Mouse (Mus musculus) gastrocnemius, adult 8-10 months (tissue): Measurements from ENCODE around the gene Pdrg1. TPM values are rescaled to one million over a fixed set of nuclear protein-coding genes. Genes with fewer than 3 reads are reported as not detected.

ENCODE experiments used
- DNase-seq, 2 experiments: peaks; one replicate each; pipeline ENCODE4 v3.0.0; 2022; ENCODE audit warnings: low spot score in 2 of 2
- total RNA-seq, 4 experiments: library from RNA; stranded (reverse); gene quantifications; 2 replicates each; pipeline ENCODE4 v1.2.4; 2022

Gene Pdrg1
- total RNA-seq = 10 to 100 TPM; 71.5 to 83.6 (median 81.3) TPM

DNA sequence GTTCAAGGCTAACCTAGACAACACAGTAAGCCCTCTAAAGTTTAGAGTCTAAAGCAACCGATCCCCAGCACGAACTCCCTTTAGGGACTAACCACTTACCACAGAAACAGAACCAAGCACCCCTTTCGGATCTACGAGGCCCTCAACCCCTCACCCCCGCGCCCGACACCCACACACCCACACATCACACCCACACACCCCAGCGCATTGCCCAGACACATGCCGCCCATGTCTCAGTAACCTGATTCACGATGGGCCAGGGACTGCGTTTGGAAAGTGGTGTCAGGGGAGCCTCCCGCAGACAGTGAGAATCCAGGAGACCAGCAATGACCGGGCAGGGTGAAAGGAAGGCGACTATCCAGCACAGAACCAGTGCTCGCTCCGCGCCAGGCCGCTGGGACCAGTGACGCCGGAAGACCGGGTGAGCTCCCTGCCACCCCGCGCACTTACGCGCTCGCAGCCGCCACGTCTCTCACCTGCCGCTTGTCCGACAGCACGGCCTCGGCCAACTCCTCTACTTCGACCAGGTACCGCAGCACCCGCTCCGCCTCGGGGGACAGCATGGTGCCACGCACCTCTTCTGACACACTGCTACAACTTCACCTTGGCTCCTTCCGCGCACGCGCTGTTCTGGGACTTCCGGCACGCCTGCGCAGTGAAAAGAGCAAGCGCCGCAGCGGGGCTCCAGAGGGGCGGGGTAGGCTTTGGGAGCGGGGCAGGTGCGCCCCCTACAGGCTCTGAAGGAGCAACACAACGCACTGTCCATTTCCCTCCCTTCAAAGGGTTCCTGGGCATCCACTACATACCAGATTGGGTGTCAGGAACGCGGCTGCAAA, at the start of gene Pdrg1:
TSS of gene Pdrg1 (minus strand) at position 670 of the 836 bp plus-strand sequence.
- DNase-seq = peak; percentile 88 to 92

DNA sequence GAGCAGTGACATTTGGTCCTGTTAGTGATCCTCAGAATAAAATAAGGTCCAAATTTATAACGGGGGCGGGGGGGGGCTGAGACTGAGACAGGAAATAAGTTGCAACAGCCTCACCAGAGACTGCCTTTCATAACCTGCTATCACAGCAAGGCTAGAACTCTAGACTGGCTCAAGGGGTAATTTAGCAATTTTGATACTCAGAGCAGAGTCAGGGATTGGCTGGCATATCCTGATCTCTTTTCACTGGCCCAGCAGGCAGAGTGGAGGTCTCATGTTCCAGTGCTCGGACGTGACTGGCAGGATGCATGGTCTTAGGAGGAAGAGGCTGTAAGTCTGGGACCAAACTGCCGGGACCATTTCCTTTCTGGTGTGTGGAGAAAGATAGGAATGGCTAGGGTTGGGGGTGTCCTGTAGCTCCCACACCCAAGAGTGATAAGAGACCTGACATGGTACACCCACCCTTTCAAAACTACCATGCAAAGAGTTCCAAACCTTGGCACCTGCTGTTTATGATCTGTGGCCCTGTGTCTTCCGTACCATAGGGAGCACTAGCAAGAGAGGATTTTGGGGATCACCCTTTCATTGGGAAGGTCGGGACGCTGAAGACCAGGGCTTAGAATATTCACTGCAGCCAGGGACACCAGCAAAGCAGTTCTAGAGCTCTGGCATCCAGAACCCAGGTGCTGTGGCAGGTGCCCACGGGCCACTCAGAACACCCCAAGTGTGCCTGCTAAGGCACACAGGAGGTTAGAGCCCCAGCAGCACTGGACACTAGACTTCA, 49.2 kb upstream of the Pdrg1 start:
- DNase-seq = no peak

DNA sequence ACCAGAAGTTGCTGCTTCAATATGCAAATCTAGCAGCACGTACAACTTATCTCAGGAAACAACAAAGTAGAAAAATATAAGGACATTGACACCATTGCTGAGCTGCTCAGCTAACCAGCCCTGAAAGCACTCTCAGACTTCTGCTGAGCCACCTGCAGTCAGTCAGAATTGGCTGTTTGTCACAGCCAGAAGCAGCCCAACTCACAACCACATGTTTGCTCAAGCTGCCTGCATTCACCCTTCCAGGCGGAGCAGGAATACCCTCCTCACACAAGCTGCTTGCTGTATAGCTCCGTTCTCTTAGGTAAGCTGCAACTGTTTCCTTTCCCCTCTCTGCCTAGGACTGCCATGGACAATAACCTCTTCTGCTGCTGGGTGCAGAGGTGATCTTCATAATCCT, 48.2 kb upstream of the Pdrg1 start:
- DNase-seq = no peak

DNA sequence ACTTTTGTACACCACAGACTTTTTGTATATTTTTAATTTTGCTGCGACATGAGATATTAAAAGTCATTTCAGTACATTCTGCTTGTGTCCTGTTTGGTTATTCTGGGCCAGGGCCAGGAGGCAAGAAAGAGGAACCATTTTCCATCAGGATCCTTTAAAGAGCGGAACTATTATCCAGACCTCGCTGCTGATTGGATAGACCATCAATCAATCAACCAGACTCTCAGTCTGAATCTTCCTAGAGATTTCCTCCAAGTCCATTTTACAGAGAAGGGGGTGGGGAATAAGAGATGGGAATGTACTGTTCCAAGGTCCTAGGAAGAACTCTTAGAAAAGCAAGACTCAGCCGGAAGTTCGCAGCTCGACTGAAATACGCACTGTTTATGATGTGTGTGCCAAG, 45.0 kb upstream of the Pdrg1 start:
- DNase-seq = no peak

DNA sequence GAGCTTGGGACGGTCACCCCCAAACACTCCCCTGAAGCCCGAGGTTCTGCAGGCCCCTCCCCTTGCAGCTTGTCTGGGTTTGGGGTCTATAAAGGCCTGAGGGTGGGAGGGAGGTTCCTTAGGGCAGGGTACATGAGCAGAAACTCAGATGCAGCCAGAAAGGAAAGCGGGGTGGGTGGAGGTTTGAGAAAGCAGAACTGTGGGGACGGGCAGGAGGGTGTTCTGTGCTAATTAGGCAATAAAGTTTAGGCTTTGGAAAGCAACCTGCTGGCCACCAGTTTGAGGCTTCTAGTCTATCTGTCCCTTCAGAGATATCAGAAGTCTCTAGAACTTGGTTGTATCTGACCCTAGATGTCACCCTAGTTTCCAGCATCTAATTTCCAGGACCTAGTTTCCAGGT, 43.1 kb upstream of the Pdrg1 start:
- no peak for DNase-seq

DNA sequence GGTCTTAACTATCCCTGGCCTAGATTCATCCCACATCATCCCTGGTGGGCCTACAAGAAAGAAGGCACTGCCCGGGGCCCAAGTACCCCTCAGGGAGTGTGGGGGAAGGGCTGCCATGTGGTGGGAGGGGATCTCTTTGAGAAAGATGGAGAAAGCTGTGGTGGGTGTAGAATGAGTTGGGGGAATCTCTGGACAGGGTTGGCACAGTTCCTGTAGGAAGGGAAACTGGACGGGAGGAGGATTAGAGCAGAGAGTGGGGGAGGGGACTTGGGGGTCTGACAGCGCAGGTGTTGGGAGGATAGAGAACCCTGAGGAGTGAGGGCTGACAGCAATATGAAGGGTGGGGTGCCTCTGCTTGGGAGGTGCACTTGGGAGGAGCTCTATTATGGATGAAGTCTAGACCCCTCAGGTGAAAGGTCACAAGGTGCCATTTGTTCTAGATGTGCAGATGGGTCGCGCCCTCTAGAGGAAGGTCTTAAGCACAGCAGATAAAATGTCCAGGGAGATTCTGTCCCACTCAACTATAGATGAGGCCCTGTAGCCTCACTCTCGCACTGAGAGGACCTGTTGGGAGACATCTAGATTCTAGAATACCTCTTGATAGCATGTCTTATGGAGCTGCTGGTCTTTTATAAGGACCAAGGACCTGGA, 40.2 kb upstream of the Pdrg1 start:
- no peak for DNase-seq

DNA sequence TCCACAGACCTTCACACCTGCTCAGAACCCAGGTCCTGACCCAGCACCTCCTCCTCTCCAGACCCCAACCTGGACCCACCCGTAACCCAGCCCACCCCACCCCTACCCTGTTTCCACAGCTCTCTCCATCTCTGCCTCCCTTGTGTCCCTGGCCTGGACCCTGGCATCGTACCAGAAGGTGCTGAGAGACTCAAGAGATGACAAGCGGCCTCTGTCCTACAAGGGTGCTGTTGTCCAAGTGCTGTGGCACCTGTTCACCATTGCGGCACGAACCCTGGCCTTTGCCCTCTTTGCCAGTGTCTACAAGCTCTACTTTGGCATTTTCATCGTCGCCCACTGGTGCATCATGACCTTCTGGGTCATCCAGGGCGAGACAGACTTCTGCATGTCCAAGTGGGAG, 38.7 kb upstream of the Pdrg1 start:
- no peak for DNase-seq

DNA sequence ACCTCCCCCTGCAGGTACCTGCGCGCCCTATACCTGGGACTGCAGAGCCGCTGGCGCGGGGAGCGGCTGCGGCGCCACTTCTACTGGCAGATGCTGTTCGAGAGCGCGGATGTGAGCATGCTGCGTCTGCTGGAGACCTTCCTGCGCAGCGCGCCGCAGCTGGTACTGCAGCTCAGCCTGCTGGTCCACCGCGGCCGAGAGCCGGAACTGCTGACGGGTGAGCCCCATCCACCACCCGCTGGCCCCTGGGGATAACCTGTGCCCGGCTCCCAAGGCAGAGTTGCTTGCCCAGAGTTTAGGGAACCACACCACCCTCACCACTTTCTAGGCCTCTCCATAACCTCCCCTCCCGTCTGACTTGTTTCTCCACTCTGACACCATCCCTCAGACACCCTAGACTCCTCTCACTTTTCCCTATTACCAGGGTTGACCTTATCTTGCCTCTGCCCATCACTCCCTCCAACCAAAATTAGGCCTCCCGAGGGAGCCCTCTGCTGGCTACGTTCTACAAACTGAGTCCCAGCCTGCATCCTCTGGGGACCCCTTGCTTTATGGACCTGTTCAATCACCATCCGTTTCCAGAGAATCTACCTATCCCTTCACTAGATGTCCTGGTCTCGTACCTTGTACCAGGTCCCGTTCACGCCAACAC, 37.6 kb upstream of the Pdrg1 start:
- no peak for DNase-seq

DNA sequence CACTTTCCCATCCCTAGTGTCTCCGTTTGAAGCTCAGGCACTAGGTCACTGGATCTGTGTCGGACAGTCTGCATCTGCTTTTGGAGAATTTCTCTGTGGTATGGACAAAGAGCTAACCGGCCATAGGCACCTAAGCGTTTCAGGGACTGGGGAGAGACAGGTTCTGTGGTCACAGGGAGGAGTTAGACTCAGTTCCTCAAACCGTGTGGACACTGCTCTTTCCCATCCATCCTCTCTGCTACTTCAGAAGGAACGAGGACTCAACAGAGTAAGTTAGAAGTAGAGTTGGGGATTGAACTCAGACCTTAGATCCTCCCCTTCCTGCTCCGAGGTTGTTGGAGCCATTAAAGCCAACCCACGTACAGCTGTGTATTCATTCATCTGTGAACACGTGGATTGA, 36.3 kb upstream of the Pdrg1 start:
- DNase-seq = no peak

DNA sequence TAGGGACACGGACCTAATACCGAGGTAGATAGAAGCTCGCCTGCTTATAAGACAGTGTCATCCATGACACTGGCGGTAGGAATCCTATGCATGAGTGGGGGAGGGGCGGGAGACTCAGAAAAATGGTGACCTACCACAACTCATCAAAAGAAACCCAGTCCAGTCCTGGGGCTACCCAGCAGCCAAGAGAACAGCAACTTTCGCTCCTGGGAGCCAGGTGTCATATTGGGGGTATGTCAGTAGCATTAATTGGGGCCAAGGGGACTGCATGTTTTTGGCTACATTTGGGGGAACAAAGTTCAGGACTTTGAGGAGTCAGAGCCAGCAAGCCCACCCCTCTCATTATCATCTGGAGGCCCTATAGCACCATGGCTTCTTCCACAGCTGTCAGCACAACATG, 35.9 kb upstream of the Pdrg1 start:
- no peak for DNase-seq

DNA sequence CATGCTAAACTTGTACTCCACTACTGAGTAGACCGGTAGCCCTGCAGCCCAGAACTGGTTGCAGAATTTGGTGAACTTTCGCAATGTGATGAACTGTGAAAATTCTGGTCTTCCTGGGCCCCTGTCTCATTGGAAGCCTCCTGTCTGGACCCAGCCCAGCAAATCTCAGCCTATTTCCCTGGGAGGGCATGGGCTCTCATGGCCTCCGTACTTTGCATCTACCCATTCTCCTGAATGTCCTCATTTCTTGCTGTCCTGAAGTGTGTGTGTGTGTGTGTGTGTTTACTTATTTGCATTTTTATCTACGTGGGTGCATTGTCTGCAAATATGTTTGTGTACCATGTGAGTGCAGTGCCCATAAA, 34.8 kb upstream of the Pdrg1 start:
- no peak for DNase-seq

DNA sequence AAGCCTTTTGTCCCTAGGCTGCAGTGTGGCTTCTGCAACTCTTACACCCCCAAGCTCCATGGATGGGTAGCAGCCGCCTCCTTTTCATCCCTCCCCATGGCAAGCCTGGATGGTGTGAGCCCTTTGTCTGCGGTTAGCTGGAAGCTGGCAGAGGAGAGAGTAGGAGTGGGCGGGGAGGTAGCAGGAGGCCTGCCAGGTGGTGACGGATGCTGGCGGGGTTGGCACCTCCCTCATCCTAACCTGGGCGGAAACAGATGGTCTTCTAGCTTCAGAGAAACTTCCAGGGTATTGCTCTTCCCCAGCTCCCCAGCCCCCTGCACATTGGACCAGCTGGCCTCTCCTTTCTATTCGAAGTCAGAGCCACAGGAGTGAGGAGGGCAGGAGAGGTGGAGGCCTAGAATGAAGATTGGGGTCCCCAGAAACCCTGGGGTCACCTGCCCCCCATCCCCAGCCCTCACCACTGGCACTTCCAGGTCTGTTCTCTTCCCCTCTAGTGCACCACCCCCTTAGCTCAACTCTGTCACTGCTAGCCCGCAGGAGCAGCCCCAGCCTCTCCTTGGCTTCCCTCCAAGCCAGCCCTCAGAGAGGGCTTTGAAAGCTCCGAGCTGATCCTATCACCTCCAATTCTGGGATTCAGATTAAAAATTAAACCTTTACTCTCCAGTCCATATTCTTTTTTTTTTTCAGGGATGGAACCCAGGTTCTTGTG, 34.2 kb upstream of the Pdrg1 start:
- no peak for DNase-seq

DNA sequence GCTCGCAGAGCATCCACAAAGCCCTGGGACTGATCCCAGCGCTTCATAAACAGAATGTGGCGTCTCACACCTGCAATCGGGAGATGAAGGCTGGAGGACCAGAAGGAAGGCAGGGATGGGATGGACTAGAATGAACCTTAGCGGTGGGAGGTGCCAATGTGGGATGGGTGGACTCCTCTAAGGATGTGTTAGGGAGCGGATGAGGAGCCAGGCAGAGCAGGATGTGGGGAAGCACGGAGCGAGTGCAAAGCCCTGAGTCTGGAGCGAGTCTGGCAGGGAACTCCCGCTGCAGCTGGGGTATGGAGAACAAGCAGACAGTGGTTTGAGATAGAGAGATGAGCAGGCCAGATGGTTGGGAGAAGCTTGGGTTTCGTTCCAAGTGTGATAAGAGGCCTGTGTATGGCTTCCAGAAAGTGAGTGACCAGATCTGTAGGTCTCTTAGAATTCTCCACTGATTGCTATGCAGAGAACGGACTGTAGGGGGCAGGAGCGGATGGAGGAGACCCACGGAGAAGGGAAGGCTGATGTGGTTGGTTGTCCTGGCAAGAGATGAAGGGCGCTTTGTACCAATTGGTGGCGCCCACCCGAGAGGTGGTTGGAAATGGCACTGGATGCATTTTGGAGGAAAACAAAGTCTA, 32.7 kb upstream of the Pdrg1 start:
- DNase-seq = no peak

DNA sequence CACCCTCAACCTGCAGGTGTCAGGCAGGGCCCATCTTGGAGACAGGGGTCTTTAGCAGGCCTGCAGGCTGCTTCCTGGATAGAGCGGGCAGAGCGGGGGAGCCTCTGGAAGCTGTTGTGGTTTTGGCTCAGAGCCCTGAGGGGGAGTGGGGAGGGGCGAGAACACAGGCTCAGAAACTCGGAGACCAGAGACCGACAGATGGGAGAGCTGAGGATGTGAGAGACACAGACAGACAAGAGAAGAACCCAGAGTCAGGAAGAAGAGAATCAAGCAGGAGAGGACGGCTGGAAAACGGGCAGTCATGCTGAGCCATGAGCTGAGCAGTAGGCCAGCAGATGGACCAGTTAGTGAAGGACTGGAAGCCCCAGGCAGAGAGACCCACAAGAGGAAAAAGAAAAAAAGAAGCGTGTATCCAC, 30.7 kb upstream of the Pdrg1 start:
- no peak for DNase-seq

DNA sequence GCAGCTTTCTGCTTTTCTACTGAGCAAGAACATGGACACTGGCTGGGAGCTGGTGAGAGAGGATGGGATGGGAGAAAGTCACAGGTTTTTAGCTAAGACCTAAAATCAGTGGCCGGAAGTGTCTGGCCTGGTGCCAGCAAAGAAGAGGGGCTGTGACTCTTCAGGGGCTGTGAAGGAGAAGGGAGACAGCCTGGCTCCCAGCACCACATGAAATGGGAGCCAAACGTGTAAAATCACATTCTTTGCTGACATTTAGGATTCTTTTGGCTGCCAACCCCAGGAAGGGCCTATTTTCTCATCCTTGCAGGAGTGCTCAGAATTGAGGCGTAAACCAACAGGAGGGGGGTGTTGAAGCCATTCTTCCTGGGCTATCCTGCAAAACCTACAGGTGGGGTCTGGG, 28.7 kb upstream of the Pdrg1 start:
- DNase-seq = no peak

DNA sequence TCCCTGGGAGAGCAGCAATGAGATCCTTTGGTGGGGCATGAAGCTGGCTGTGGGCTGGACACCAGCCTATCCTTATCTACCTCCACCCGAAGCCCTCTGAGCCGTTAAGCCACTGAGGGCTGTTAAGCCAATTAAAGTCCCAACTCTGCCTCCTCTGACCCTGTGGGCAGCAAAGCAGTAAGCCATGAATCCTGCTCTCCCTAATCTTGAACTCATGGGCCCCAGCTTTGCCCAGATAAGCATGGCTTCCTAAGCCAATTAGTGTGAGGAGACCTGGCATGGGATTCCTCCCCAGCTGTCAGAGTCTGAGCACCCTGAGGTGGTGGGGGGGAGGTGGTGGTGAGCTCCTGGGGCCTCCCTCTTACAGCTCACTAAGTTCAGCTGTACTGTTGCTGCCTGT, 21.5 kb upstream of the Pdrg1 start:
- no peak for DNase-seq

DNA sequence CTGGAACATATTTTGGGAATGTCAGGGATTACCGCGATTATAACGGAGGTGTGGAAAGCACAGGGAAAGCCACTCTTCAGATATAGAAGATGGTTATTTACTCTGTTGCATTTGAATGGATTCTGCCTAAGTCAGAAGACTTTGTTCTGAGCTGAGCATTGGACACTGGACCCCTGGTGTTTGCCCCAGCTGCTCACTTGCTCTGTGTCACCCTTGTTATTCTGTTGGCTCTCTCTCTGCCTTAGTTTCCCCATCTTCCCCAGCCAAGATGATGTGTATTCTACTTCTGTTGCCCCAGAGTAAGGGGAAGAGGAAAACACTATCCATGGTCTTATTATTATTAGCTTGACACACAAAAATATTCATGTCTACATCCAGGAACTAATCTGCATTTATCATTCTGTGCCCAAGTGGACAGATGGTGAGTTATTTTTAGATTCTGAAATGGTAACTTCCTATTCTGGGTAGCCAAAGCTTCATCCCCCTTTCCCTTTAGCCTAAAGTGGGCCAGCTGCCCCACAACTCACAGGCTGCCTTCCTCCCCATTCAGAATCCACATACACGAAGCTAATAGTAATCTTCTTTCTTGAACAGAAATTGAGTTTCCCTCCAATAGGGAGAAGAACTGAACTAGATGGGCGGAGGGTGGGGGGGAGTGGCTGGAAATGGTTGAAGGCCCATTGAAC, 18.5 kb upstream of the Pdrg1 start:
- no peak for DNase-seq

DNA sequence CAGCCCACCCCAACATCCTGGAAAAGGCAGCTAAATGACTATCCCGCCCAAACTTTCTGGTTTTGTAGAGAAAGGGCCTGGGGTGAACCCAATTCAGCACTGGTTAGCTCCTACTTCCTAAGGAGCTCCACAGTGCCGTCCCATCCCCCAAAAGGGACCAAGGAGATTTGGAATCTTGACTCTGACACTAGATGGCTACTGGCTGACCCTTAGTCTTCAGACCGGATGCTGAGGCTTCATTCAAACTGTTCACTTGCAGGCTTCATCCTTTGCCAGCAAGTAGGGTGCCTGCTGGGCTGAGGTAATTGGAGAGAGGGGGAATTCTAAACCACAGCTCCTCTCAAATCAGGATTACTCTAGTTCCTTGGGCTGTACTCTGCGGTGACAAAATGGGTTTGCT, 17.7 kb upstream of the Pdrg1 start:
- DNase-seq = no peak

DNA sequence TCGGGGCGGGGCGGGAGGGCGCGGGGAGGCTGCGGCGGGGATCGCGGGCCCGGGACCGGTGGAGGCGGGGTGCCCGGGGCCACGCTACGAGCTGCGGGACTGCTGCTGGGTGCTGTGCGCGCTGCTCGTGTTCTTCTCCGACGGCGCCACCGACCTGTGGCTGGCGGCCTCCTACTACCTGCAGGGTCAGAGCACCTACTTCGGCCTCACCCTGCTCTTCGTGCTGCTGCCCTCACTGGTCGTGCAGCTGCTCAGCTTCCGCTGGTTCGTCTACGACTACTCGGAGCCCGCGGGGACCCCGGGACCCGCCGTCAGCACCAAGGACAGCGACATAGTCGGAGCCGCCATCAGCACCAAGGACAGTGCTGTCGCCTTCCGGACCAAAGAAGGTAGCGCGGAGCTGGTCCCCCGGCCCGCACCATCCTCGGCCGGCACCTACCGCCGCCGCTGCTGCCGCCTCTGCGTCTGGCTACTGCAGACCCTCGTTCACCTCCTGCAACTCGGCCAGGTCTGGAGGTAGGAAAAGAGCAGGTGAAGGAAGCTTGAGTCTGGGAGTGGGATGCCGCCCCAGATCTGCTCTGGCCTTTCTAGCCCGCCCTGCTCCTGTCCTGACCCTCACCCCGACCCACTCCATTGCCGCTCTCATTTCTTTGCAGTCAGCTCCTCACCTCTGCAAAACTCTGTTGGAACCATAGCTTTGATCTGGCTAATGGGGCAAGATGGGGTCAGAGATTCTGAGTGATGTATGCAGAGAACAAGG, 17.0 kb upstream of the Pdrg1 start:
- DNase-seq = peak; percentile 29 to 39
